Mouse (Mus musculus) intestine, embryonic 15.5 days (tissue): ENCODE measurements around the gene 1110012L19Rik. TPM values are rescaled to one million over a fixed set of nuclear protein-coding genes. Genes with fewer than 3 reads are reported as not detected.

Source experiments
- polyA plus RNA-seq: library from polyadenylated mRNA; unstranded; fragments of >200 nt; fragmentation: Nextera tagmentation; extraction: Ambion mirVana; gene quantifications from 2 replicates; pipeline ENCODE4 v1.2.1, GENCODE M21; 2015

1110012L19Rik gene
- polyA plus RNA-seq, 1 experiment from 2014 or later: 29.9 TPM

Other genes starting within 250 kb of the 1110012L19Rik start
- gene Ids, start 20.8 kb upstream of the 1110012L19Rik start, polyA plus RNA-seq: 2.1 and 3.1 TPM in 2 replicates
- gene Tmem185a, start 91.3 kb downstream of the 1110012L19Rik start, polyA plus RNA-seq: 34.2 and 38.3 TPM in 2 replicates